Mouse (Mus musculus): ENCODE data around the gene Cd109.
A peak's percentile ranks its signal among the peaks of the same experiment; 100 is the strongest.

Cd109 gene

GRCm38 (mm10) chr9:78615401-78616021, at the start of gene Cd109:
Cd109 (plus strand) TSS chr9:78615546.
- peak; percentile 2 for DNase-seq (ENCODE audit: low spot score)

GRCm38 (mm10) chr9:78569934-78570333, 45.4 kb upstream of the Cd109 start:
- no peak for DNase-seq (ENCODE audit: low spot score)

GRCm38 (mm10) chr9:78576466-78576865, 38.9 kb upstream of the Cd109 start:
- DNase-seq (ENCODE audit: low spot score), result no peak

- DNase-seq (ENCODE audit: low spot score), result no peak
Measured at GRCm38 (mm10) chr9:78578824-78579223, 36.5 kb upstream of the Cd109 start.

DNA sequence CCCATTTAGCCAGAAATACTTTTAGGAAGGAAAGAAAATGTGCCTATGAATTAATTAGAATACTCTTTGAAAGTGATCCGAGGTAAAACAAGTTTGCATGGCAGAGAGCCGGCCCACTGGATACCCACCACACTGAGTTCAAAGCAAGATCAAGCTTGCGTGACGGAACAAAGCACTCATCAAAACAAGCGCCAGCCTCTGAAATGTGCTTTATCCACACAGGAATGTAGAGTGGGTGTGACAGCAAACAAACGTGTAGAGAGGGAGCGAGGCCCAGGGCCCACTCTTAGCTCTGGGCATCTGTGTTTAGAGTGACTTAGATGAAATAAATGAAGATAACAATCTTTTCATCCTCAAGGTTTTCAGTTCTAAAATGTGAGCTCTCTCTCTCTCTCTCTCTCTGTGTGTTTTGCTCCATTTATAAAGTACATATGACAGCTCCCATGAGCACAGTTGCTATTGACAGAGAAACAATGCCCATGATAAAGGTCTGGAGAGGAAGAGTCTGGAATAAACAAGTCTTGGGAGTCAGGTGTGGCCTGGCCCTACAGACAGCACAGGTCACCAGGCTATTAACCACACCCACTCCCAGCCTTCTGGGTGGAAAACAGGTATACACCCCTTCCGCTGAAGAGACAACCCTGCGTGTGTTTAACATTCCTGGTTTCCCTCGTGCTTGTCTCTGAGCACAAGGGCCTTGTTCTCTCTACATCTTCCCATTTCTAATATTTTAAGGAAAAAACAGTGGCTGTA, 35.5 kb upstream of the Cd109 start:
- peak; percentile 8 for DNase-seq (ENCODE audit: low spot score)

GRCm38 (mm10) chr9:78587218-78587883, 28.0 kb upstream of the Cd109 start:
- peak; percentile 18 for DNase-seq (ENCODE audit: low spot score)

GRCm38 (mm10) chr9:78587914-78588313, 27.4 kb upstream of the Cd109 start, which contains the start of gene Slc17a5:
Slc17a5 (minus strand) TSS chr9:78588041.
- DNase-seq (ENCODE audit: low spot score), result peak; percentile 95

GRCm38 (mm10) chr9:78588411-78589033, 26.8 kb upstream of the Cd109 start:
- peak; percentile 27 for DNase-seq (ENCODE audit: low spot score)

GRCm38 (mm10) chr9:78590471-78590870, 24.9 kb upstream of the Cd109 start:
- DNase-seq (ENCODE audit: low spot score), result no peak

- no peak for DNase-seq (ENCODE audit: low spot score)
Measured at GRCm38 (mm10) chr9:78595257-78595656, 20.1 kb upstream of the Cd109 start.

DNA sequence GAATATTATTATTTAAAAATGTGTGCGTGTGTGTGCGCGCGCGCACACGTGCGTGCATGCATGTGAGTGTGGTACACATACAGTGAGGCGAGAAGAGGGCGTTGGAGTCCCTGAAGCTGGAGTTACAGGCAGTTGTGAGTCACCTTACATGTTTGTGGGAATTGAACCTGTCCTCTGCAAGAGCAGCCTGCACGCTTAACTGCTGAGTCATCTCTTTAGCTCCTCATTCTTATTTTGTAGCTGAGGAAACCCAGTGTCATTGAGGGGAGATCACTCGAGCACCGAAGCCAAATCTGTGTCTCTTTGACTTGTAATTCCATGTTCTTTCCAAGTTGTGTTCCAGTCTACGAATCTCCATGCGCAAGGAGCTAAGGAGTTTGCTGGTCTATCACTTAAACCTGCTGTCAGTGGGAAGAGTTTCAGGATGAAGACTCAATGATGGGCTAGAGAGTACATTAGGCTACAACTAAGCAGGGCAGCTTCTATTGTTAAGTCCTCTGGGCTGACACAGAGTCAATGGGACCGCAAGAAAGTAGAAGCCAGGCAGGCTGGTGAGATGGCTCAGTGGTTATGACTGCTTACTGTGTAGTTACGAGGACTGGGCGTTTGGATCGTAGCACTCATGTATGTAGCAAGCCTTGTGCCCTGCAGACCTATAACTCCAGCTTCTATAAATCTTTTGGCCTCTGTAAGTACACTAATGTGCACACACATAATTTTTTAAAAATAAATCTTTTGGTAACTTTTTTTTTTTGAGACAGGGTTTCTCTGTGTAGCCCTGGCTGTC, 19.4 kb upstream of the Cd109 start:
- DNase-seq (ENCODE audit: low spot score), result no peak

DNA sequence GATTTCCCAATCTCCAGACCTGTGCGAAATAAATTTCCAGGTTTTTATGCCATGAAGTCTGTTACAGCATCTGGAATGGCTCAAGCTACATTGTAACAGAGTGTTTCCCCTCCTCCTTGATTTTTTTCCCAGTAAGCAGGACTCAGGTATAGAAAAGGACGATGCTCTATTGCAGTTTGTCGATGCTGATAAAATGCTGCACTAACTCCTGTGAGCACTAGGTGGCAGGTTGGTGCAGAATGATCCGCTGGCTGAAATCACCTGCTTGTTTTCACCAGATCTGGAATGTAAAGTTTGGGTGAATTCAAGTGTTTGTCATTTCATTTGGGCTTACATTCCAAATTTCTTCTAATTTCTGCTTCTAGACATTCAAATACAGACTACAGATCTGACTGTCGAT, 18.5 kb upstream of the Cd109 start:
- DNase-seq (ENCODE audit: low spot score), result peak; percentile 18

GRCm38 (mm10) chr9:78599927-78600326, 15.4 kb upstream of the Cd109 start:
- DNase-seq (ENCODE audit: low spot score), result no peak

DNA sequence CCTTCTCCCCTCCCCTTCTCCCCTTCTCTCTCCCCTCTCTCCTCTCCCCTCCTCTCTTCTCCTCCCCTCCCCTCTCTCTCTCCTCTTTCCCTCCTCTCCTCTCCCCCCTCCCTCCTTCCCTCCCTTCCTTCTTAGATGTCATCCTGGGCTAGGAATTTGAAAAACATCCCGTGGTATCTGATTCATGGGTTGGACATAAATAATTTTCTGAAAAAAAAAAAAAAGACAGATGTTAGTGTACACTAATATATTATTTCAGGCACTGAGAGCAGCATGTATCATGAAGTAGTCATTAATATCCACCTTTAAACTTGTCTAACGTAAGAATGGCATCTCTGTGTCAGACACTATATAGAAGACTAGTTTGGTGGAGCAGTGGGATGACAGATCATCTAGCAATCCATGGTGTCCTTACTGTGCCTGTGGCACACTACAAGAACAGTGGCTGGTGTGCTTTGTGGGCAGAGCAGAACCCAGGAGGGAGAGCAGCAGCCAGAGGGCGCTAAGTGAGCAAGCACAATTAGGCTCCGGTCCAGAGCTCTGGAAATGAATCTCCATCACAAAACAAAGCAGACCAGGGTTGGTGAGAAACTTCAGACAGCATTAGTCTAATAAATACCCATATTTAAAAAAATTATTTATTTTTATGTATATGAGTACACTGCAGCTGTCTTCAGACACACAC, 14.2 kb upstream of the Cd109 start:
- DNase-seq (ENCODE audit: low spot score), result no peak

DNA sequence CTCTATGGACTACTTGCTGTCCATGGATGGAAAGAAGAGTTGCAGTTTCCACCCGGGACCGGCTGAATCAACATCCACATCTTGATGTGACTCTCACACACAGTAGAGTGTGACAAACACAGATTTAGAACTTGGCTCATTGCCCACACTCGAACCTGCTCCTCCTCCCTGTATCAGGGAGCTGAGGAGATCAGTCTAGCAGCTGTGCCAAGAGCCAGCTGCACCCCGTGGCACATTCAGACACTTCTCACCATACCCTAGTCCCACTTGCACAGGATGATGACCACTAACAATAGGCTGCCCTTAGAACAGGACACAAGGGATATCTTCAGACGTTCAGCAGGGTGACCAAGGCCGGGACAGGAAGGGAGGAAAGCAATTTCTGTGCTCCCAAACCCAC, 1.1 kb upstream of the Cd109 start:
- DNase-seq (ENCODE audit: low spot score), result no peak

GRCm38 (mm10) chr9:78619285-78619684, 3.9 kb downstream of the Cd109 start:
- no peak for DNase-seq (ENCODE audit: low spot score)

- no peak for DNase-seq (ENCODE audit: low spot score)
Measured at GRCm38 (mm10) chr9:78623301-78623747, 8.0 kb downstream of the Cd109 start.

- DNase-seq (ENCODE audit: low spot score), result no peak
Measured at GRCm38 (mm10) chr9:78629991-78630390, 14.6 kb downstream of the Cd109 start.

DNA sequence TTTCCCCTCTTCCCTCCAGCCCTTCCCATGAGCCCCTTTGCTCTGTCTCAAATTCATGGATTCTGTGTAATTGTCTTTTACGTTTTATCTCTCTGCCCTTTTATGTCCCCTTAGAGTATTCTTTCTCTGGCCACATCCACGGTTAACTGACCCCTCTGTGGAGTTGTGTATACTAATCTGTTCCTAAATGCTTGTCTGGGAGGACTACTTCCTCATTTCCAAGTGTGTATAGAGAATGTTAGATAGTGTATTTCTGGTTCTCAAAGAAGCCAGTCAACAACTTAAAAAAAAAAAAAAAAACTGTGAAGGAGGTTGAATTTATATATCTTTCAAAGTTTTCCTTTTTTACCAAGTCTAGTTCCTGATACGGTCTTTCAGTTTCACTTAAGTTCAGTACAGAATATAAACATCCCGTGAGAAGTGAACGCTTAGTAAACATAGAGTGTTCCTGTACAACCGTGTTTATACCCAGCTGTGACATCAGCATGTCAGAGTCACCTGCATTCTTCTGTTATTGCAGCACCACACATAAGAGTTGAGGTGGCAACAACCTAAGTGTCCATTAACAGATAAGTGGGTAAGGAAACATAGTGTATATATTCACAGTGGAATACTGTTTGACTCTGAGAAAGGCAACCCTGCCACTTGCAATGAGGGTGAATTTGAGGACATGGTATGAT, 16.5 kb downstream of the Cd109 start:
- no peak for DNase-seq (ENCODE audit: low spot score)

- DNase-seq (ENCODE audit: low spot score), result no peak
Measured at GRCm38 (mm10) chr9:78633976-78634375, 18.6 kb downstream of the Cd109 start.

- no peak for DNase-seq (ENCODE audit: low spot score)
Measured at GRCm38 (mm10) chr9:78641386-78641785, 26.0 kb downstream of the Cd109 start.

Data from lung, postnatal 25 days (tissue).